Mouse (Mus musculus): ENCODE data around the gene 5830411N06Rik. TPM values are rescaled to one million over a fixed set of nuclear protein-coding genes. Genes with fewer than 3 reads are reported as not detected.

Gene 5830411N06Rik
- polyA plus RNA-seq, 1 experiment from 2014 or later, result not detected

DNA sequence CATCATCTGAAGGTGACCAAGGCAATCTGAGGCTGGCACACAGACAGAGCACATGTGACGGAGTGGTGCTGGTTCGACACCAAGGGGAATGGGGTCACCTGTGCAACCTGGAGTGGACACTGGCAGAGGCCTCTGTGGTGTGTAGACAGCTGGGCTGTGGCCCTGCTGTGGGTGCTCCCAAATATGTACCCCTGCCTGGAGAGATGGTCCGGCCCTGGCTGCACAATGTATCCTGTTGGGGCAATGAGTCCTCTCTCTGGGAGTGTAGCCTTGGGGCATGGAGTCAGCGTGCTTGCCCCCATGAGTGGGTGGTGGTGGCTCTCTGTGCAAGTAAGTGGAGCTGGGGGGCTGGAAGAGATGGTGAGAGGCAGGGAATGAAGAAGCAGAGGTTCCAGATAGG is 26.7 kb upstream of the 5830411N06Rik start:
- Histone ChIP-seq H3K4me1 (ENCODE audit: control insufficient read depth, insufficient read depth, low read length) (no peaks in the 10 kb centered on the region), H3K4me3 (replicated peaks; ENCODE audit: low read depth, low read length) (no peak overlapping the region), H3K27ac (replicated peaks; ENCODE audit: low read depth, low read length) (no peak overlapping the region), H3K9ac (replicated peaks; ENCODE audit: low read length) (no peak overlapping the region), H3K9me3 (ENCODE audit: control insufficient read depth, low read length) (no peaks in the 10 kb centered on the region), H3K27me3 (ENCODE audit: control insufficient read depth, insufficient read depth, low read length) (no peaks in the 10 kb centered on the region), H3K4me2 (ENCODE audit: low read length) (no peak overlapping the region), H3K36me3 (ENCODE audit: control insufficient read depth, insufficient read depth, low read length) (no peaks in the 10 kb centered on the region)
- WGBS, result 87% methylated on average over 4 of the region's 4 CpGs
- no peak for ATAC-seq (ENCODE audit: low FRiP score, low TSS enrichment)
- no peak for DNase-seq

- Histone ChIP-seq H3K4me2 (ENCODE audit: low read length) (no peak overlapping the region), H3K4me3 (replicated peaks; ENCODE audit: low read depth, low read length) (no peak overlapping the region), H3K27me3 (ENCODE audit: control insufficient read depth, insufficient read depth, low read length) (no peaks in the 10 kb centered on the region), H3K4me1 (ENCODE audit: control insufficient read depth, insufficient read depth, low read length) (no peaks in the 10 kb centered on the region), H3K9ac (replicated peaks; ENCODE audit: low read length) (no peak overlapping the region), H3K27ac (replicated peaks; ENCODE audit: low read depth, low read length) (no peak overlapping the region), H3K9me3 (ENCODE audit: control insufficient read depth, low read length) (no peaks in the 10 kb centered on the region), H3K36me3 (ENCODE audit: control insufficient read depth, insufficient read depth, low read length) (no peaks in the 10 kb centered on the region)
- ATAC-seq (ENCODE audit: low FRiP score, low TSS enrichment), result no peak
- DNase-seq, result no peak
- 89% methylated on average over 13 of the region's 13 CpGs for WGBS
Observed at GRCm38 (mm10) chr7:140224209-140224608, 22.9 kb upstream of the 5830411N06Rik start.

- ATAC-seq (ENCODE audit: low FRiP score, low TSS enrichment), result no peak
- DNase-seq, result no peak
Observed at GRCm38 (mm10) chr7:140228476-140228875, 18.6 kb upstream of the 5830411N06Rik start.

GRCm38 (mm10) chr7:140231026-140231425 is 16.1 kb upstream of the 5830411N06Rik start:
- no peak overlapping the region for H3K4me2 ChIP-seq (ENCODE audit: low read length)
- no peak overlapping the region for H3K4me3 ChIP-seq (replicated peaks; ENCODE audit: low read depth, low read length)
- ATAC-seq (ENCODE audit: low FRiP score, low TSS enrichment), result no peak
- no peaks in the 10 kb centered on the region for H3K4me1 ChIP-seq (ENCODE audit: control insufficient read depth, insufficient read depth, low read length)
- H3K27me3 ChIP-seq (ENCODE audit: control insufficient read depth, insufficient read depth, low read length), result no peaks in the 10 kb centered on the region
- DNase-seq, result no peak
- no peaks in the 10 kb centered on the region for H3K9me3 ChIP-seq (ENCODE audit: control insufficient read depth, low read length)
- H3K36me3 ChIP-seq (ENCODE audit: control insufficient read depth, insufficient read depth, low read length), result no peaks in the 10 kb centered on the region
- WGBS, result 54% methylated on average over 2 of the region's 2 CpGs
- H3K9ac ChIP-seq (replicated peaks; ENCODE audit: low read length), result no peak overlapping the region
- H3K27ac ChIP-seq (replicated peaks; ENCODE audit: low read depth, low read length), result no peak overlapping the region

More at GRCm38 (mm10) chr7:140228476-140228875, 18.6 kb upstream of the 5830411N06Rik start:
- no peak overlapping the region for H3K9ac ChIP-seq (replicated peaks; ENCODE audit: low read length)
- H3K4me2 ChIP-seq (ENCODE audit: low read length), result no peak overlapping the region
- WGBS, result 87% methylated on average over 13 of the region's 13 CpGs
- no peaks in the 10 kb centered on the region for H3K9me3 ChIP-seq (ENCODE audit: control insufficient read depth, low read length)
- H3K27me3 ChIP-seq (ENCODE audit: control insufficient read depth, insufficient read depth, low read length), result no peaks in the 10 kb centered on the region
- no peak overlapping the region for H3K27ac ChIP-seq (replicated peaks; ENCODE audit: low read depth, low read length)
- H3K4me3 ChIP-seq (replicated peaks; ENCODE audit: low read depth, low read length), result no peak overlapping the region
- H3K4me1 ChIP-seq (ENCODE audit: control insufficient read depth, insufficient read depth, low read length), result no peaks in the 10 kb centered on the region
- H3K36me3 ChIP-seq (ENCODE audit: control insufficient read depth, insufficient read depth, low read length), result no peaks in the 10 kb centered on the region

GRCm38 (mm10) chr7:140233696-140234095 is 13.4 kb upstream of the 5830411N06Rik start:
- no peak overlapping the region for H3K9ac ChIP-seq (replicated peaks; ENCODE audit: low read length)
- H3K27me3 ChIP-seq (ENCODE audit: control insufficient read depth, insufficient read depth, low read length), result no peaks in the 10 kb centered on the region
- no peak overlapping the region for H3K27ac ChIP-seq (replicated peaks; ENCODE audit: low read depth, low read length)
- DNase-seq (no peak), ATAC-seq (ENCODE audit: low FRiP score, low TSS enrichment) (no peak)
- H3K36me3 ChIP-seq (ENCODE audit: control insufficient read depth, insufficient read depth, low read length), result no peaks in the 10 kb centered on the region
- no peak overlapping the region for H3K4me3 ChIP-seq (replicated peaks; ENCODE audit: low read depth, low read length)
- H3K4me1 ChIP-seq (ENCODE audit: control insufficient read depth, insufficient read depth, low read length), result no peaks in the 10 kb centered on the region
- no peaks in the 10 kb centered on the region for H3K9me3 ChIP-seq (ENCODE audit: control insufficient read depth, low read length)
- WGBS, result 91% methylated on average over 3 of the region's 3 CpGs
- no peak overlapping the region for H3K4me2 ChIP-seq (ENCODE audit: low read length)

DNA sequence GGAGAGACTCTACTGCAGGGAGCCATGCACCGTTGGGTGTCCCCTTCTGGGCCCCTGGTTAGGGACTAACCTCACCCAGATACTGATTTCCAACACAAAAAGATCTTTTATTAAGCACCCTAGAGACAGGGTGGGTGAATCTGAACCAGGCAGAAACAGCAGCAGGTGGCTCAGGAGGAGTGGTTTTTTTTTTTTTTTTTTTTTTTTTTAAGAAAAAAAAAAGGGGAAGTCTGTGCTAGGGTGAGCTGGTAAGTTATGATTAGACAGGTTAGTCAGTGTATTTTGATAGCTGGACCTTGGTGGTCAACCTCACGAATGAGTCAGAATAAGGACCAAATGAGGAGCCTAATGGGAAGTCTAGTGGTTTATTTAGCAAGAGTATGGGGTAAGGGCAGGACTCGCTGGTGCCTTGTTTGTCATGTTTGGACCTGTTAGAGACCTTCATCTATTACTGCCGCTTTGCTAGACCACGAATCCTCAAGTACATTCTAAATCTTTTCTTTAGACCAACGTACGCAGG is 6.8 kb downstream of the 5830411N06Rik start:
- WGBS, result 86% methylated on average over 7 of the region's 7 CpGs
- H3K9ac ChIP-seq (replicated peaks; ENCODE audit: low read length), result no peak overlapping the region
- H3K4me3 ChIP-seq (replicated peaks; ENCODE audit: low read depth, low read length), result no peak overlapping the region
- H3K27me3 ChIP-seq (ENCODE audit: control insufficient read depth, insufficient read depth, low read length), result no peaks in the 10 kb centered on the region
- H3K36me3 ChIP-seq (ENCODE audit: control insufficient read depth, insufficient read depth, low read length), result no peaks in the 10 kb centered on the region
- no peaks in the 10 kb centered on the region for H3K9me3 ChIP-seq (ENCODE audit: control insufficient read depth, low read length)
- no peak overlapping the region for H3K4me2 ChIP-seq (ENCODE audit: low read length)
- DNase-seq (no peak), ATAC-seq (ENCODE audit: low FRiP score, low TSS enrichment) (no peak)
- no peak overlapping the region for H3K27ac ChIP-seq (replicated peaks; ENCODE audit: low read depth, low read length)
- H3K4me1 ChIP-seq (ENCODE audit: control insufficient read depth, insufficient read depth, low read length), result no peaks in the 10 kb centered on the region

GRCm38 (mm10) chr7:140295746-140296145 is 48.7 kb downstream of the 5830411N06Rik start:
- Histone ChIP-seq H3K27ac (replicated peaks; ENCODE audit: low read depth, low read length) (no peak overlapping the region), H3K9ac (replicated peaks; ENCODE audit: low read length) (no peak overlapping the region), H3K4me1 (ENCODE audit: control insufficient read depth, insufficient read depth, low read length) (no peaks in the 10 kb centered on the region), H3K4me2 (ENCODE audit: low read length) (no peak overlapping the region), H3K4me3 (replicated peaks; ENCODE audit: low read depth, low read length) (no peak overlapping the region), H3K9me3 (ENCODE audit: control insufficient read depth, low read length) (no peaks in the 10 kb centered on the region), H3K36me3 (ENCODE audit: control insufficient read depth, insufficient read depth, low read length) (no peaks in the 10 kb centered on the region), H3K27me3 (ENCODE audit: control insufficient read depth, insufficient read depth, low read length) (no peaks in the 10 kb centered on the region)
- no peak for ATAC-seq (ENCODE audit: low FRiP score, low TSS enrichment)
- 93% methylated on average over 9 of the region's 9 CpGs for WGBS
- DNase-seq, result no peak

DNA sequence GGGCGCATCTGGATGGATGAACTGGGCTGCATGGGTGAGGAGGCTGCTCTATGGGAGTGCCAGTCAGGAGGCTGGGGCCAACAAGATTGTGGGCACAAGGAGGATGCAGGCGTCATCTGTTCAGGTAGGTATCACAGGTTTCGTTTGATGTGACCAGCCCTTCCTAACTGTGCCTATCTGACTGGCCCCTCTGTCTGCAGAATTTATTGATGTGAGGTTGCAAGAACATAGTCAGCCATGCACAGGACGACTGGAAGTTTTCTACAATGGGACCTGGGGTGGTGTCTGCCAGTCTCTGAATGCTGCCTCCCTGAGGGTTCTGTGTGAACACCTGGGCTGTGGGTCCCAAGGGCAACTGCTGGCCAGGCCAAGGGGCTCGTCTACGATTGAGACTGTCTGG is 49.8 kb downstream of the 5830411N06Rik start:
- no peak overlapping the region for H3K4me2 ChIP-seq (ENCODE audit: low read length)
- no peak for DNase-seq
- no peaks in the 10 kb centered on the region for H3K9me3 ChIP-seq (ENCODE audit: control insufficient read depth, low read length)
- no peaks in the 10 kb centered on the region for H3K4me1 ChIP-seq (ENCODE audit: control insufficient read depth, insufficient read depth, low read length)
- no peak overlapping the region for H3K27ac ChIP-seq (replicated peaks; ENCODE audit: low read depth, low read length)
- no peak overlapping the region for H3K4me3 ChIP-seq (replicated peaks; ENCODE audit: low read depth, low read length)
- no peaks in the 10 kb centered on the region for H3K36me3 ChIP-seq (ENCODE audit: control insufficient read depth, insufficient read depth, low read length)
- no peak overlapping the region for H3K9ac ChIP-seq (replicated peaks; ENCODE audit: low read length)
- no peaks in the 10 kb centered on the region for H3K27me3 ChIP-seq (ENCODE audit: control insufficient read depth, insufficient read depth, low read length)
- no peak for ATAC-seq (ENCODE audit: low FRiP score, low TSS enrichment)
- 76% methylated on average over 6 of the region's 6 CpGs for WGBS

GRCm38 (mm10) chr7:140299416-140299815 is 52.3 kb downstream of the 5830411N06Rik start:
- Histone ChIP-seq H3K9ac (replicated peaks; ENCODE audit: low read length) (no peak overlapping the region), H3K9me3 (ENCODE audit: control insufficient read depth, low read length) (no peaks in the 10 kb centered on the region), H3K27me3 (ENCODE audit: control insufficient read depth, insufficient read depth, low read length) (no peaks in the 10 kb centered on the region), H3K4me2 (ENCODE audit: low read length) (no peak overlapping the region), H3K36me3 (ENCODE audit: control insufficient read depth, insufficient read depth, low read length) (no peaks in the 10 kb centered on the region), H3K27ac (replicated peaks; ENCODE audit: low read depth, low read length) (no peak overlapping the region), H3K4me1 (ENCODE audit: control insufficient read depth, insufficient read depth, low read length) (no peaks in the 10 kb centered on the region), H3K4me3 (replicated peaks; ENCODE audit: low read depth, low read length) (no peak overlapping the region)
- 94% methylated on average over 3 of the region's 3 CpGs for WGBS
- no peak for DNase-seq
- ATAC-seq (ENCODE audit: low FRiP score, low TSS enrichment), result no peak
